Mouse (Mus musculus) A20 (cell line): Measurements from ENCODE around the gene Slc4a2.

Experiments
- DNase-seq: peaks from one replicate; pipeline ENCODE4 v3.0.0-alpha.2; 2011; ENCODE audit warnings: low read depth, low spot score

Slc4a2 gene

DNA sequence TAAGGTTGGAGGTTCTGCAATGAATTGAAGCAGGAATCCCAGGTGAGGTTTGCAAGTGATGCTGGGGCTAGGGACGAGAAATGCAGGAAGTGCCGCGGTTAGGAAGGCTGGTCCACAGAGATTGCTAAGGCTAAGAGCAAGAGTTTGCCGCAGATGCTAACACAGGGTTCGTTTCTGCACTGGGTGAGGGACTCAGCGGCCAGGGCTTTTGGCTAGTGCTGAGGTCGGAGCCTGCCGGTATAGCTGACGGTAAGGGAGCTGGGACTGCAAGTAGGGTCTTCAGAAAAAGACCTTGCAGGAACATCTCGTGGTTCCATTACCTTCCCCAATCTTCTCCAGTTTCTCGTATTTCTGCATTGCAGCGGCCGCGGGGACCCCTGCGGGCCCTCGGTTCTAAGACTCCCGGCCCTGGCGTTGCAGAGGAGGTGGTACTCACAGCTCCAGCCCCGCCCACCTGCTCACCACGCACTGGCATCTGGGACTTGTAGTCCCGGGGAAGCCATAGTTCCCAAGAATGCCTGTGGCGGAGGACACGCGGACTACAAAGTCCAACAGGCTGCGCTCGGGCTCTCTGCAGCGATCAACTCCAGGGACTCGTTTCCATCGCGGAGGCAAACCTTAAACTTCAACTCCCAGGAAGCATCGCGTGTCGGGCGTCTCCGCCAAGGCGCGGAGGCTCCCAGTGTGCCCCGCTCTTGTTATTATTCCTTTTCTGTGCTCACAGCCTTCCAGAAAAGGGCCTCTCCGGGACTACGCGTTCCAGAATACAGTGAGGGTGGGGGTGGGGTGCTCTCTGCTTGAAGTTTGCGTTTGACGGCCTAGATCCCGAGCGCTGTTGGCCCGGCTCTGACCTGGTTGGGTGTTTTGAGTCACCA lies at the start of gene Slc4a2, which contains the start of gene Cdk5:
Slc4a2 (plus strand) TSS at position 709 of the 875 bp plus-strand sequence.
Cdk5 (minus strand) TSS at position 402 of the 875 bp plus-strand sequence.
- DNase-seq: peak; percentile 99

GRCm38 (mm10) chr5:24374216-24374615 lies 49.4 kb upstream of the Slc4a2 start:
- no peak for DNase-seq

DNA sequence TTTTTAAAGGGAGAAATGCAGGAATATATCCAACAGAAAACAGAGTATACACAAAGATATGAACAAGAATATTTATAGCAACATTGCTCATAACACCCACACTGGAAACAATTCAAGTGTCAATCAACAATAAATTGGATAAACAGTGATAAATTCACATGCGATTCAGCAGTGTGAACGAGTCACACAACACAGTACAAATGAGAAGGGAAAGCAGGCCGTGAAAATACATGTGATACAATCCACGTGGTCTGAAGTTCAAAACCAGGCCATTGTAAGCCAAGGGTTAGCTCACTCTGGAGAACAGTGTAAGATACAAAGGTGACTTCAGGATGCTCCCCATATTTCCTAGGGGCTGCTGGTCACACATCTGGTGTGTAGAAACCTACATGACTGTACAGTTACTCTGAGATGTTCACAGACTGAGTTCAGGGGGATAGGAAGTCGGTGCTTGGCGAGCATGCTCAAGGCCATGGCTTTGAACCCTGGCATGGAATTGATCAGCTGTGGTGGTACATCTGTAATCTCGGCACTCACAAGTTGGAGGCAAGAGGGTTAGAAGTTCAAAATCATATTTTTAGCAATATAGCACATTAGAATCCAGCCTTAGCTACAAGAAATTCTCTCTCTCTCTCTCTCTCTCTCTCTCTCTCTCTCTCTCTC lies 48.8 kb upstream of the Slc4a2 start:
- DNase-seq: no peak

GRCm38 (mm10) chr5:24378700-24379099 lies 44.9 kb upstream of the Slc4a2 start:
- DNase-seq: no peak

DNA sequence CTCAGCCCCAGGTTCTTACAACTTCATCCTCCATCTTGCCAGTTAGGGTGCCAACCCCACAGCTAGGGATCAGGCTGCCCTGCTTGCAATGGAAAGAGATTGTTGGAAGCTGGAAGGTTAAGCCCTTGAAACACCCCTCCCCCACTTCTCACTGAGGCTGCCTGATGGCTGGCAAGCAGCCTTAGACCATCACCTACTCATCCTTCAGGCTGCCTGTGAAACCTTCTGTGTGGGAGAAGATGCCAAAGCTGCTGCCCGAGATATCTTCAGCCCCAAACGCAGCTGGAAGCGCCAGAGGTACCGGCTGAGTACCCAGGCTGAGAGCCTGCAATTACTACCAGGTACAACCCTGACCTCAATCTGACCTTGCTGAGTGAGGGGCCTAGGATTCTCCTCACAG lies 44.1 kb upstream of the Slc4a2 start:
- no peak for DNase-seq

DNA sequence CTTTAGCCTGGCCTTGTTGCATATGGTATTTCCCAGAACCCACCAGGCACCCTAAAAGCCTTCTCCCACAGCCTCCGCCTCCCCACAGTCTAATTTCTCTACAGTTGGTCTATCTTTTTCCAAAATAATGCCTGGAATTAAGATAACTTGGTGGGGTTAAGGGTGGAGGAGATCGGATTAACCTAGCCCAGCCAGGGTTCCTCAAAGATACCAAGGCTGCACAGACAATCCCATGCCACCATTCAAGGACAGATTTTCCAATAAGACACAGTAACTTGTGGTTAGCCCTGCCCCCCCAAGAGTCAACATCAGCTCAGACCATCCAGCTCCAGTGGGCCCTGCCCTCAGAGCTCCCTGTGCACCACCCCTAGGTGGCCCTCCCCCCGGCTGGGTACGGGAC lies 43.1 kb upstream of the Slc4a2 start:
- DNase-seq: no peak

GRCm38 (mm10) chr5:24381486-24381885 lies 42.2 kb upstream of the Slc4a2 start:
- DNase-seq: no peak

GRCm38 (mm10) chr5:24381988-24382387 lies 41.6 kb upstream of the Slc4a2 start:
- DNase-seq: no peak

DNA sequence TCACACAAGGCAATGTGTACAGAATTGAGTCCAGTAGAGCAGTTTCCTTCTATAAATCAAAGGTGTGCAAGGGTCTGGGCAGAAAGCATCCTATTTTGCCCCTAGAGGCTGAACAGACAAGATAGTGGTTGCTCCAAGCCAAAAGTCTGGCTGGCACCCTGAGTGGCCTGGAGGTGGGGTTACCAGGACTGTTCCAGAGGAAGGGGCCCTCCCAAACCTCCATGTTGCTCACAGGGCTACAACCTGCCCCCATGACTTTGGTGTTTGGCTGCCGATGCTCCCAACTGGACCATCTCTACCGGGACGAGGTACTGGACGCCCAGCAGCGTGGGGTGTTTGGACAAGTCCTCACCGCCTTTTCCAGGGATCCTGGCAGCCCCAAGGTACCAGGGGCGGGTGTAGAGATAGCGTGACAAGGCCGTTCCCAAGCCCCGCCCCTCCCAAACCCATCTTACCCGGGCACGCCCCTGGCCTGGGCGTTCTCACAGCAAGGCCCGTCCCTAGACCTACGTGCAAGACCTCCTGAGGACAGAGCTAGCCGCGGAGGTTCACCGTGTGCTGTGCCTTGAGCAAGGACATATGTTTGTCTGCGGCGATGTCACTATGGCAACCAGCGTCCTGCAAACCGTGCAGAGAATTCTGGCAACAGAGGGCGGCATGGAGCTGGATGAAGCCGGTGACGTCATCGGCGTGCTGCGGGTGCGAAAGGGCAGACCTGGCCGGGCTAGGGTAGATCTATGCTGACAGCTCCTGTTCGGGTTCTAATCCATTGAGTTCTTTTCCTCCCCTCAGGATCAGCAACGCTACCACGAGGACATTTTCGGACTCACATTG lies 40.4 kb upstream of the Slc4a2 start:
- peak; percentile 96 for DNase-seq

GRCm38 (mm10) chr5:24384407-24384806 lies 39.2 kb upstream of the Slc4a2 start:
- no peak for DNase-seq

GRCm38 (mm10) chr5:24385374-24385773 lies 38.3 kb upstream of the Slc4a2 start:
- DNase-seq: no peak

DNA sequence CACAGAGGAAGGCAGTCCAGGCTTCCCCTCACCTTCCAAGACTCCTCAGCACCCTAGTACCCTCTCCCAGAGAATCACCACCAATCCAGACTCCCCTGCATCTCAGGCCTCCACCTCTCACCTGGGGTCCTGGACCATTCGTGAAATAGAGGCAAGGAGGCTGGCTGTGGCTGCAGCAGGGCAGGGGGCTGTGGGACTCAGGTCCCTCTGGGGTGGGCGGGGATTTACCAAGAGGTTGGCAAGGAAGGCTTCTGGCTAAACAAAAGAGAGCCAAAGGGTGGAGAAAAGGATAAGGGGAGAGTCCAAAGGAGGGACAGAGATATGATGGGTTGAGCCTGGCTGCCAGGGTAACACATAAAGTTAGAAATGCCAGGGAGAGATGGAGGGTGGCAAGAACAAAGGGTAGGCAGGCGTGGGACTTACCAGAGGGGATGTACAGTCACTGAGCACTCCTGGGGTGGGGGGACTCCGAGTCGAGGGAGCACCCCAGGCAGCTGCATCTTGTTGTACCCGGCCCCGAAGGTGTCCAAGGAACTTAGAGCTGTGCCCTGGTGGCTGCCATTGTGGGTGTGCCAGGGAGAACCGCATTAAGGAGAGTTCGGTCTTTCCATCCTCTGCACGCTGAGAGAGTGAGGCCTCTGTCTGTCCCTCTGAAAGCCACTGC lies 37.6 kb upstream of the Slc4a2 start:
- no peak for DNase-seq

- peak; percentile 84 for DNase-seq
These were observed 36.1 kb upstream of the Slc4a2 start for GRCm38 (mm10) chr5:24387264-24388241.

DNA sequence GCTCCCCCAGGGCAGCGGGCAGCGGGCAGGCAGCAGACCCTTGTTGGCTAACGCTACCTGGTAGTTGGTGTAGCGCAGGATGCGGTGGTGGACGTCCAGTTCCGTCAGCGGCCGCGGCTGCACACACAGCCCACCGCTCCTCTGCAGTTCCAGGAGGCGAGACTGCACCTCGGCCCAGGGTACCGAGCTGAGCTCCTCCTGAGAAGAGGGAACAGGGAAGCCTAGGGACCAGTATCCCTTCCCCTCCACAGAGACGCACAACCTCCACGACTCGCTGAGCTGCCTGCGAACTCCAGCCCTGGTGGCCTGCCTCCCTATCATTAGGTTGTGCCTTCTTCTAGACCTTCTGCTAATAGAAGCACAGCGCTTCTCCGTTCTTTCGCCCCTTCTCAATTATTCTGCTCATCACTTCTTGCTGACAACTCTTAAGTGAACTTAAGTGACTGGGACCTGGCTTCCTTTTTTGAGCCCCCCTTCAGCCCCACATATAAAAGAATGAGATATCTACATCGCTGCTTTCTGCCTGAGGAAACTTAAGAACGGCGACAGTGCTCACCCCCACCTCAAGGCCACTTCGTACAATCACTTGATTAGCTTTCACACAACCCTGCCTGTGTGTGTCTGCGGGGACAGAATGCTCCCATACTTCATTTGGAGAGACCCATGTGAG lies 35.3 kb upstream of the Slc4a2 start:
- DNase-seq: no peak

- DNase-seq: peak; percentile 91
These were observed 34.5 kb upstream of the Slc4a2 start for GRCm38 (mm10) chr5:24389011-24389657.

DNA sequence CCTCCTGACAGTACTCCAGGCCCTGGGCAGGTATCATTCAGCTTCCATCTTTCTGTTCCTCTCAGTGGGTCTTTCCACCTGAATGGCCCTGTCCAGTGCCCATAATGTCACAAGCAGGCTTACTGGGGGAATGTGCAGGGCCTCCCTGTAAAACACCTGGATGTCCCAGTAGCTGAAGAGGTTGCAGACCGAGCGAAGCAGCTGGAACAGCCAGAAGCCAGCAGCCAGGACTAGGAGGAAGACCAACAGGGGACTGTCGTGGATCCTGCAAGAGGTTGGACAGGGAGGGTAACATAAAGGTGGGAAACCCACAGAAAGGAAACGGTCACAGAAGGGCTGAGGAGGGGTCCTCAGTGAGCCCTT lies 34.0 kb upstream of the Slc4a2 start:
- DNase-seq: no peak

- DNase-seq: no peak
These were observed 31.8 kb upstream of the Slc4a2 start, which contains the start of gene Atg9b for GRCm38 (mm10) chr5:24391864-24392263. Gene Atg9b, minus strand, starts transcription at chr5:24392143.

GRCm38 (mm10) chr5:24392724-24393123 lies 30.9 kb upstream of the Slc4a2 start:
- DNase-seq: no peak

GRCm38 (mm10) chr5:24393392-24393997 lies 30.1 kb upstream of the Slc4a2 start, which contains the start of gene Abcb8:
Gene Abcb8, plus strand, starts transcription at chr5:24393663.
- peak; percentile 92 for DNase-seq
